Mouse (Mus musculus): ENCODE measurements around the gene Ppfibp1.

The Ppfibp1 gene

DNA sequence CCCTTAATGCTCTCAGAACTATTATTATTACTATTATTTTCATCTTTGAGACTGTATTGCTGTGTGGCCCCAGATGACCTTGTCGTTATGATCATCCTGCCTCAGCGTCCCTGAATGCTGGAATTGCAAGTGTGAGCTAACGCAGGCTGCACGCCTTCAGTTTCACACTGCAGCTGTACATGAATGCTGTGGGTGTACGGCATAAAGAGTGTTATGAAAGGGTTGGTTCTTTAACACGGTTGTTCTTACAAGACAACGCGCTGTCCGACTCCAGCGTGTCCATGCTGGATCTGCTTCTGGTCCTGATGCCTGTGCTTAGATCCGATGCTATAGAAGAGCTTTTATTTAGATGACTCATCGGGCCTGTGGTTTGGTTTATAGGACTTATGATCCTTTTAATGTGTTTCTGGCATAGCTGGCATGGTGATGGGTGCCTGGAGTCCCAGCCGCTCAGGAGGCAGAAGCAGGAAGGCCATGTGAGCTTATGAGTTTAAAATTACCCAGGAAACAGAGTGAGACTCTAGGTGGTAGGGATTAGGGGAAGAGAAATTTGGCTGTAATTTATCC, 161.0 kb downstream of the Ppfibp1 start:
- no peak for DNase-seq

DNA sequence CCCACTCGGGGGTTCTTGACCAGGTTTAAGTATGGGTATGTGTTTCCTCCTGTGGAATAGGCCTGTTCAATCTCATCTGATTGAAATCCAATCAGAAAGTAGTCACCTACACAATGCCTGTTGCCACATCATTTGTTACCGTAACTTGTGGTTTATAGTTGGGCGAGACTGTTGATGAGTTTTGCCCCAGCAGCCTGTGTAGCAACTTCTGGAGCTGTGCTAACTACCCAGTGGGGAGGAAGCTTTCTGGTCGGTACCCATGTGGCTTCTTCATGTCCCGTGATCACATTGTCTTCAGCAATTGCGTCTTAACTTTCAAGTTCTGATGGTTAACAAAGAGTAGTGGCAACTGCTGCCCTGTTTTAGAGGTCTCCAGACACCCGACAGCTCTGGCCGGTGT, 163.4 kb downstream of the Ppfibp1 start:
- no peak for DNase-seq

DNA sequence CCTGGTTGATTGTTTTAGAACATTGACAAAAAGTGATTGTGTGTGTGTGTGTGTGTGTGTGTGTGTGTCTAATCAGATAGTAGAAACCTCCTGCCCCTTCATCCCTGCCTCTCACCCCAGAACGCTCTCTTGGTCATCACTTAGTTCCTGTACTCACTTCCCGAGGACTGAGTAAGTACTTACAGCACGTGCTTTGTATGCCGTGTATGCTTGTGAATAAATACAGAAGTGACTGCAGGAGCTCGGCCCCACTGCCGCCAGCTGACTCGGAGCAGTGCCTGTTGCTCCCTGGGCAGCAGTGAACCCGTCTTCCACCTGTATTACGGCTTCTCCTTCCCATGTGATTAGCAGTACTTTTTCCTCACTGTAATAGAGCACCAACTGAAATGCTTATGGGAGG, 164.2 kb downstream of the Ppfibp1 start:
- no peak for DNase-seq

DNA sequence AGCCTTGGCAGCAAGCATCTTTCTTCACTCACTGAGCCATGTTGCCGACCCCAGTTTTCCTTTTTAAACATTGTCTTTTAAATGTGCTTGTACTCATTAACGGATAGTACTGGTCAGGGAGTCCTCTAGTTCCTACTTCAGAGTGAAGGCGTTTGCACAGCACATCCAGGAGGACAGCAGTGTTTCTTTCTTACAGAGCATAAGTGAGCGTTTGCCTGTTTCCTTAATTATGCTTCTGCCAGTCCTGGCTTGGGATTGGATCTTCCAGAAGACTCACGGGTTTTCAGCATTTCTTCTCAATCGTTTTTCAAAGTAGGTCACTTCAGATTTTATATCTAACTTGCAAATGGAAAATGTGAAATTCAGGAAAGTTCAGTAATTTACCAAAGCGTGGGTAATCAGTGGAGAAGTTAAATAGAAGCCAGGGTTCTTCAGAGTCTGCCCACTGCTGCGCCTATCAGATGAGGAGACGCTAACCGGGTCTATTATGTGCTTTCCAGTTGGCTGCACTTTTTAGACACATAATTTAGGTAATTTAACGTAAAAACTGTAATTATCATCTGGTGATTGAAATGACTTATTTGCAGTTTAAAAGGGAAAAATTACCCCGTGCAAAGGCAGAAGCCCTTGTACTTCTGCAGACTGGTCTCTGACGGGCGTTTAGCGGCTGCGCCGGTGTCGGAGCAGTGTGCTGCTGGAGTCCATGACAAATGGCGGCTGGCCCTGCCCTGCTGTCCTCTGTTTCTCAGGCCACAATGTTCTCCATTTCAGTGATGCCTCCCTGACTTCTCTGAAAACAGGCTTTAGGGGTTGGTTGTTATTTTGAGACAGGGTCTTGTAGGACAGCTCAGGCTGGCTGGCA, 165.7 kb downstream of the Ppfibp1 start:
- DNase-seq = peak; percentile 45 to 59

DNA sequence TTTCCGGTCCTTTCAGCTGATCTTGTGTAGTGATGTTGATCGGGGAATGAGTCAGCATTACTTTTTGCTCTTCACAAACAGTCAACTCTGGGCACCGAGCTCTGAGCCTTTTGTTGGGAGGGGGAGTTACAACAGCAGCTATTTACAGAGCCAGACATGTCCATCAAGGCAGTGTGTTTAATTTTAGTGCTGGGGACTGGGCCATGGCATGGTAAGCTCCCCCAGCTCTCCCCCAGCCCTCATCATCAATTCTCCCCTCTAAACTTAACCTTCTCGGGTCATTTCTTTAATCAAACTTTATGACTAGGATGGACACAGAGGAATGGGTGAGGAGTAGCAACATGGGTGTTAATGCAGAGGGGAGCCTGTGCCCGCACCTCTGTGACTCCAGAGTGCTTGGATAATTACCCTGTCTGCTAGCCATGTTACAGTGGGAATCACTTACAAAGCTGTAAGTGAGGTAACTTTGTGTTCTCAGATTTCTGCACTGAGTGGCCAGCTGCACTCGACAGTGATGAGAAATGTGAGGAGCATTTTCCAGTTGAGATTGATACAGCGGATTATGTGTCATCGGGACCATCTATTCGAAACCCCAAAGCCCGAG, 167.2 kb downstream of the Ppfibp1 start:
- DNase-seq = no peak

DNA sequence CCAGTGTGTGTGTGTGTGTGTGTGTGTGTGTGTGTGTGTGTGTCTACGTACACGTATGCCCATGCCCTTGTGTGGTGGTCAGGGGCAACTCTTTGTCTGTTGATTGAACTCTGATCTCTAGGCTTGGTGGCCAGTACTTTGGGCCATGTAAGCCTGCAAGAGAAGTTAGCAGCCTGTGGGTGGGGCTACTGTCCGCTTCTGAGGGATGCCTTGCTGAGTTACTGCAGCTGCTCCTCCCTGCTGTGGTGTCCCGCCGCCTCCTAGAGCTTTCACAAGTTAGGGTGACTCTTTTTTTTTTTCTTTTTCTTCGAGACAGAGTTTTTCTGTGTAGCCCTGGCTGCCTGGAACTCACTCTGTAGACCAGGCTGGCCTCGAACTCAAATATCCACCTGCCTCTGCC, 171.0 kb downstream of the Ppfibp1 start:
- peak; percentile 29 to 57 for DNase-seq

DNA sequence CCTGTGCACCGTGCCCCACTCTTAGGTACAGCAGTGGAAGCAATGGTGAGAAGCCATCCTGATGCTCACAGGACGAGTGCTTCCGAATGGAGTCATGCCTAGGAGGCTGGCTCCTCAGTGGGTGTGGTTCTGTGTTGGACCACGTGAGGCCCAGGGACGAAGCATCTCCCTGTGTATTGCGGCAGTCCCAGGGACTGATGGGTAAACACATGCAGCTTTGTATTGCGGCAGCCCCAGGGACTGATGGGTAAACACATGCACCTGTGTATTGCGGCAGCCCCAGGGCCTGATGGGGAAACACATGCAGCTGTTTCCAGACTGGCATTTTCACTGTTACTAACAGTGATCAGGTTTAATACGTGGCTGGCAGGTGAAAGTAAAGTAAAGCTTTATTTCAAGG, 173.3 kb downstream of the Ppfibp1 start:
- DNase-seq = no peak

DNA sequence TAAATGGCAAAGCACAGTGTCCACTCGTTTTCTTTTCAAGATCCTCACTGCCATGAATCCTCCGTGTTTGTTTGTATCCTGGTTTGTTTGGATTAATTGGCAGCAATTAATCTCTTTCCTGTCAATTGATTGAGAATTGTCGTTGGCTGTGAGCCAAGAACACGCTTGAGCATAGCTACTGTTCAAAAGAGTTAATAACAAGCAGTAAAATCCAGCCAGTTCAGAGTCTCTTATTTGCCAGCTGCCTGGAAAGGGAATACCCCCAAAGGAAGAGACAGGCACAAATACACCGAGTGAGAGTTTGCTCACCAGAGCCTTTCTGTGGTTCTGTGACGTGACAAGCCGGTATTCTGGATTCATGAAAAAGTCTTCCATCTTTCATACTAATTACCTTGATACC, 173.7 kb downstream of the Ppfibp1 start:
- DNase-seq = no peak

DNA sequence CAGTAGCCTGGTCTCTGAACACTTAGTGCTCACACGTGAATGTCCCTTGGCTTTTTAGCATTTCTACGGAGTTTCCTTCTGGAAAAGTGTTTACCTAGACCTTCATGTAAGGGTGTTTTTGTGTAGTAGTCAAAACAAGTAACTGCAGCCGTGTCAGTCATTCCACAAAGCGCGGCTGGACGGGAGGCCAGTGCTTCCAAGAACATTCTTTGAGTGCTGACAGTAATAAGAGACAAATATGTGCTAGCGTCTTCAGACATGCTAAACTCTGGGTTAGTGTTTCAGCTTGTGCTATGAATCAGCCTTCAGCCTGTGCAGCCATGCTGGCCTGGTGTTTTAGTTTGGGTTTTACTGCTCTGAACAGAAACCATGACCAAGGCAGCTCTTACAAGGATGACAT, 174.4 kb downstream of the Ppfibp1 start:
- no peak for DNase-seq

DNA sequence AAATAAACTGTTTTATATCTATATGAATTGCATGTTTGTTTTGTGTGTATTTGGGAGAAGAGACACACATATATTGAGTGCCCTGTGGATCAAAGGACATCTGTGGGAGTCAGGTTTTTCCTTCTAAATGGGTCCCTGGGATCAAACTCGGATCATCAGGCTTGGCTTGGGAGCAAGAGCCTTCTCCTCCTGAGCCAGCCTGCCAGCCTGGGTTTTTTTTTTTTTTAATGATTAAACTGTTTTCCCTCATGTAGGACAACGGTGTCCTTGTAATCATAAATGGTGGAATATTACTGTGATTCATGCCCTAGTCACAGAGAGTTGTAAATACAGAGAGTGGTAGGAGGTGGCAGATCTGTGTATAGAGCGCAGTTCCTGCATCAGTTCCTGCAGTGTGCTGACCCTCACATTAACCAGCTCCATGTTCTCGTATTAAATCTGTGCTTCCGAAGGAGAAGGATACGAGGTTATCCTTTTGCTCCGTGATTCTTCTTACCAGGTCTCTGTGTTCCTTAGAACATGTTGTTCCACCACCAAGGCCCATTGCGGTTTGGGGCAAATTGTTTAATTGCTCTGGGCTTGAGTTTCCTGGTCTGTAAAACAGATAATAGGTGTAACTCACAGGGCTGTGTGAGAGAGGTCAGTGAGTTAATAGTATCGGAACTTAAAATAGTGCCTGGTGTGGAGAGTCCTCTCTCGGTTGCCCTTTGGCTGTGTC, 176.1 kb downstream of the Ppfibp1 start:
- peak; percentile 46 to 48 for DNase-seq

DNA sequence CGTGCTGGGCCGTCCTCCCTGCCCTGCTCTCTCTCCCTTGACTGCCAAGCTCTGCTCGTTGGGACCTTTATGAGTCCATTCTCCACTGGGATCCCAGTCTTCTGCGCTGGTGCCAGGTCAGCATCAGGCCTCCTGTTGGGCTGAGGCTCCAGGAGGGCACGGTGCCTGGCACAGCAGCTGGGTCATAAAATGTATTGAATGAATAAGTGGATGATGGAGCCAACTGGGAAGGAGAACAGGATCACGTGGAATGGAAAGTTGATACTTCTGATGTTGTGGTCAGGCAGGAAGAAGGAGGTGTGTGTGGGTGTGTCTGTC, 176.6 kb downstream of the Ppfibp1 start:
- peak; percentile 73 to 77 for DNase-seq

DNA sequence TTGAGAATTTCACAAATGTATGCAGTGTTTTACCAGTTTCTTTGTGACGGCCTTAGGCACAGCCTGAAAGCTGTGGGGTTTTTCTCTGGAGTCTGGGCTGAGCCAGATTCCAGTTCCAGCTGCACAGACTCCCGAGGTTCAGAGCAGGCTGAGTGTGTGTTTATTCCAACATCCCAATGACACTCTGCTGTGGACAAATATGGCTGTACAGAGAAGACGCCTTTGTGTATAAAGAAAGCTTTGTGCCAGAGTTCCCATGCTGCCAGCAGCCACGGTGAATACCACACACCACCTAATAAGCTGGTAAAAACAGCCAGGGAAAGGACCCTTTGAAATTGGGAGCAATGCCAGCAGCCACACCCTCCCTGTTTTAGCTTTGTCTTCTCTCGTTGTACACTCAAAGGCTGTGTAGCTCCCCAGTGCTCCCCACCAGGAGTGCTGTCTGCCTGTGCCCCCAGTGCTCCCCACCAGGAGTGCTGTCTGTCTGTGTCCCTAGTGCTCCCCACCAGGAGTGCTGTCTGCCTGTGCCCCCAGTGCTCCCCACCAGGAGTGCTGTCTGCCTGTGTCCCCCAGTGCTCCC, 187.6 kb downstream of the Ppfibp1 start:
- no peak for DNase-seq

DNA sequence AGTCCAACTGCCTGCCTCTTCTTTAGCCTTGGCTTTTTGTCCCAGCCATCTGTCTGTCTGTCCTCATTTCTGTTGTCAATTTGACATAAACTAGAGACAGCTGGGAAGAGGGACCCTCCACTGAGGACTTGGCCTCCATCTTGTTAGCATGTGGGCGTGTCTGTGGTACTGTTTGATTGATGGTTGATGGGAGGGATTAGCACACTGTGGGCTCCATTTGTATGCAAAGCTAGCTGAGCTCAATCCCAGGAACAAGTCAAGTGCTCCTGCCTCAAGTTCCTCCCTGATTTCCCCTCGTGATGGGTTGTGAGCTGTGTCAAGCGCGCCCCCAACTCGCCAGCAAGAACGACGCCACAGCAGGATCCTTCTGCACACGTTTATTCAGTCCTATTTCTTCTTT, 188.6 kb downstream of the Ppfibp1 start:
- no peak for DNase-seq

DNA sequence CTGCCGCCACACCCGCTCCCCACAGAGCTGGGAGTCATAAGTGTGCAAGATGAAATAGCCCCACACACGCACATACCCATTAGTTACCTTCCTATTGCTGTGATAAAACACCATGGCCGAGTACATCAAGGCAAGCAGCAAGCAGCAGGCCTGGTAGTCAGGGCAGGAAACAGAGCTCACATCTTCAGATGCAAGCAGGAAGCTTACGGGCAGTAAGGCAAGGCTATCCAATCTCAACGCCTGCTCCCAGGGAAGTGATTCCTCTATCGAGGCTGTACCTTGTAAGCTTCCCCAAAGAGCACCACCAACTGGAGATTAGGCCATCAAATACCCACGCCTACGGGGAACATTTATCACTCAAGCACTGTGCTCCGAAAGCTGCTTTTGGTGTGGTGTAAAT, 191.6 kb downstream of the Ppfibp1 start:
- no peak for DNase-seq
